Comparison of ENCODE assay signal across 14 mouse cellular contexts in genomic region chr6:121214667-121215330, GRCm38 (mm10). TPM values are rescaled to one million over a fixed set of nuclear protein-coding genes. Genes with fewer than 3 reads are reported as not detected.
DNase-seq lines count a peak whose midpoint lies in the region; ATAC-seq and TF ChIP-seq lines count a peak whose summit lies in the region.
"Had no signal": no experiment of that assay in that cellular context is flagged by ENCODE, and none has a peak within 500 bp of the region (broad histone marks: within the 10 kb centered on the region; RNA-seq: fewer than 3 reads in every experiment).

No protein-coding gene starts in this region.

- intact Hi-C loops in heart, adult 2 months (cut with DNase I) = no loop called here
- intact Hi-C loops in heart, postnatal 25 days (cut with DNase I) = no loop called here

- H3K9me3 ChIP-seq in liver, embryonic 13.5 days (replicated peaks) = no peaks in the 10 kb centered on the region
- no peaks in the 10 kb centered on the region for H3K9me3 ChIP-seq in hindbrain, embryonic 11.5 days (ENCODE audit: control insufficient read depth, low read length)
- H3K9me3 ChIP-seq: embryonic facial prominence, embryonic 10.5 days; neural tube, embryonic 15.5 days had no signal

- peak overlapping the region; percentile 76 for H3K27ac ChIP-seq in heart, adult 2 months
- peak overlapping the region; percentile 82 for H3K27ac ChIP-seq in bone marrow, adult 2 months (ENCODE audit: control insufficient read depth, insufficient read depth, low read depth, low read length, poor library complexity)
- no peak overlapping the region for H3K27ac ChIP-seq in liver, embryonic 13.5 days
- no peak overlapping the region for H3K27ac ChIP-seq in hindbrain, embryonic 11.5 days (ENCODE audit: low read depth, low read length)
- H3K27ac ChIP-seq: embryonic facial prominence, embryonic 10.5 days; hindbrain, postnatal 0 days; layer of hippocampus, adult 2 months; neural tube, embryonic 15.5 days had no signal

- no peak for TF ChIP-seq EP300 in heart, adult 2 months (IDR thresholded peaks at IDR 0.05; ENCODE audit: insufficient read depth, low read depth, low read length)

- peaks cover 16% of the 10 kb centered on the region for H3K4me1 ChIP-seq in heart, adult 2 months (ENCODE audit: control insufficient read depth, insufficient read depth, low read length)
- H3K4me1 ChIP-seq in bone marrow, adult 2 months (ENCODE audit: control insufficient read depth, insufficient read depth, low read length) = peaks cover 13% of the 10 kb centered on the region
- peaks cover 49% of the 10 kb centered on the region for H3K4me1 ChIP-seq in liver, embryonic 13.5 days (replicated peaks)
- H3K4me1 ChIP-seq in hindbrain, embryonic 11.5 days (replicated peaks; ENCODE audit: control insufficient read depth, insufficient read depth, low read length) = peaks cover 2% of the 10 kb centered on the region; the same call in 1 of the 2 replicates

- TF ChIP-seq CTCF in heart, adult 2 months (IDR thresholded peaks at IDR 0.05) = no peak
- no peak for TF ChIP-seq CTCF in bone marrow, adult 2 months (IDR thresholded peaks at IDR 0.05; ENCODE audit: control insufficient read depth, insufficient read depth, low read length)

- ATAC-seq in liver, embryonic 13.5 days (ENCODE audit: low read depth) = peak; percentile 43
- ATAC-seq in hindbrain, embryonic 11.5 days (ENCODE audit: low FRiP score) = no peak
- ATAC-seq: hindbrain, postnatal 0 days had no signal

- no peak for TF ChIP-seq POLR2A in heart, adult 2 months (IDR thresholded peaks at IDR 0.05; ENCODE audit: insufficient read depth, low read depth, low read length)
- no peak for TF ChIP-seq POLR2A in bone marrow, adult 2 months (IDR thresholded peaks at IDR 0.05; ENCODE audit: borderline replicate concordance, control insufficient read depth, low read depth, low read length)

- no peak for DNase-seq in heart, adult 2 months
- DNase-seq in heart, postnatal 25 days (ENCODE audit: low spot score) = no peak
- no peak for DNase-seq in liver, embryonic 13.5 days
- DNase-seq in natural killer cell, adult 2 months (ENCODE audit: low spot score in 2 of 2) = peak; percentile 22 to 42
- DNase-seq in kidney, postnatal 36 days = no peak
- no peak for DNase-seq in gastrocnemius, adult 18-20 months (ENCODE audit: low spot score)
- DNase-seq in hindbrain, embryonic 11.5 days (ENCODE audit: low spot score) = no peak
- DNase-seq: cerebellum, adult 9-11 months; lung, postnatal 4 days had no signal

- H3K36me3 ChIP-seq in heart, adult 2 months (ENCODE audit: control insufficient read depth, insufficient read depth, low read length) = peaks cover 3% of the 10 kb centered on the region
- no peaks in the 10 kb centered on the region for H3K36me3 ChIP-seq in liver, embryonic 13.5 days
- no peaks in the 10 kb centered on the region for H3K36me3 ChIP-seq in hindbrain, embryonic 11.5 days (ENCODE audit: control insufficient read depth, insufficient read depth, low read length)
- H3K36me3 ChIP-seq: embryonic facial prominence, embryonic 10.5 days; neural tube, embryonic 15.5 days had no signal

- no peaks in the 10 kb centered on the region for H3K79me2 ChIP-seq in heart, adult 2 months (replicated peaks; ENCODE audit: control insufficient read depth, insufficient read depth, low read length)

- 57% methylated on average over 8 of the region's 8 CpGs for WGBS in heart, adult 2 months
- 2% methylated on average over 8 of the region's 8 CpGs for WGBS in bone marrow, adult 2 months
- 16% methylated on average over 8 of the region's 8 CpGs for WGBS in liver, embryonic 13.5 days (ENCODE audit: insufficient replicate concordance)
- 91% methylated on average over 8 of the region's 8 CpGs for WGBS in hindbrain, embryonic 11.5 days

- H3K9ac ChIP-seq in heart, adult 2 months (ENCODE audit: low read depth, low read length) = no peak overlapping the region; the same call in 1 of the 2 replicates
- no peak overlapping the region for H3K9ac ChIP-seq in liver, embryonic 13.5 days
- H3K9ac ChIP-seq in hindbrain, embryonic 11.5 days (ENCODE audit: low read depth, low read length) = no peak overlapping the region
- H3K9ac ChIP-seq: neural tube, embryonic 15.5 days had no signal

- no peak overlapping the region for H3K4me2 ChIP-seq in liver, embryonic 13.5 days
- no peak overlapping the region for H3K4me2 ChIP-seq in hindbrain, embryonic 11.5 days (replicated peaks; ENCODE audit: low read depth, low read length)
- H3K4me2 ChIP-seq: neural tube, embryonic 15.5 days had no signal

- no peaks in the 10 kb centered on the region for H3K27me3 ChIP-seq in heart, adult 2 months (ENCODE audit: control insufficient read depth, insufficient read depth, low read length)
- H3K27me3 ChIP-seq in liver, embryonic 13.5 days = peaks cover 29% of the 10 kb centered on the region
- peaks cover 12% of the 10 kb centered on the region for H3K27me3 ChIP-seq in hindbrain, embryonic 11.5 days (ENCODE audit: control insufficient read depth, insufficient read depth, low read length)

- H3K4me3 ChIP-seq in heart, adult 2 months = no peak overlapping the region
- peak overlapping the region; percentile 19 for H3K4me3 ChIP-seq in bone marrow, adult 2 months (replicated peaks; ENCODE audit: control insufficient read depth, low read depth, low read length)
- H3K4me3 ChIP-seq in liver, embryonic 13.5 days (replicated peaks) = no peak overlapping the region
- no peak overlapping the region for H3K4me3 ChIP-seq in hindbrain, embryonic 11.5 days (ENCODE audit: low read depth, low read length)
- H3K4me3 ChIP-seq: embryonic facial prominence, embryonic 10.5 days; layer of hippocampus, adult 2 months; neural tube, embryonic 15.5 days had no signal

RNA-seq across cellular contexts. Expression of gene Tuba8, which starts 4.3 kb away (rescaled TPM):
- total RNA-seq in heart, adult 2 months (2021) = 100 to 1,000 TPM; 192 to 198 TPM
- 71.6 and 81.9 TPM in 2 replicates for polyA plus RNA-seq in heart, adult 2 months (2012; rRNA removed)
- 100 to 1,000 TPM; 162 to 166 TPM for total RNA-seq in heart, postnatal 25 days (2021)
- polyA plus RNA-seq in bone marrow, adult 2 months (2011; ENCODE audit: insufficient read depth, insufficient read length, low replicate concordance, missing spikeins) = 15.5 and 30.1 TPM in 2 replicates
- 6.7 and 7.7 TPM in 2 replicates for polyA plus RNA-seq in liver, embryonic 13.5 days (2015; fragmentation: Nextera tagmentation; extraction: Ambion mirVana)
- total RNA-seq in gastrocnemius, adult 18-20 months (2021) = 100 to 1,000 TPM; 193 to 210 TPM
- polyA plus RNA-seq in hindbrain, embryonic 11.5 days (2014; fragmentation: Nextera tagmentation; extraction: Ambion mirVana) = 0.54 and 0.60 TPM in 2 replicates

RNA-seq across cellular contexts. Expression of gene Usp18, which starts 30.9 kb away (rescaled TPM):
- 1 to 10 TPM; 1.3 to 1.5 TPM for total RNA-seq in heart, adult 2 months (2021)
- 3.9 and 5.7 TPM in 2 replicates for polyA plus RNA-seq in heart, adult 2 months (2012; rRNA removed)
- 1 to 10 TPM; 1.1 to 1.5 TPM for total RNA-seq in heart, postnatal 25 days (2021)
- polyA plus RNA-seq in bone marrow, adult 2 months (2011; ENCODE audit: insufficient read depth, insufficient read length, low replicate concordance, missing spikeins) = 16.0 and 16.5 TPM in 2 replicates
- 6.3 and 7.1 TPM in 2 replicates for polyA plus RNA-seq in liver, embryonic 13.5 days (2015; fragmentation: Nextera tagmentation; extraction: Ambion mirVana)
- 1 to 10 TPM in 1 of 2 experiments, under 1 TPM in 1; 0.91 to 1.4 TPM for total RNA-seq in gastrocnemius, adult 18-20 months (2021)
- polyA plus RNA-seq in hindbrain, embryonic 11.5 days (2014; fragmentation: Nextera tagmentation; extraction: Ambion mirVana) = 1.2 and 1.3 TPM in 2 replicates

RNA-seq across cellular contexts. Expression of gene Pex26, which starts 31.3 kb away (rescaled TPM):
- total RNA-seq in heart, adult 2 months (2021) = 1 to 10 TPM; 6.0 TPM
- polyA plus RNA-seq in heart, adult 2 months (2012; rRNA removed) = 8.3 and 10.9 TPM in 2 replicates
- 1 to 10 TPM; 6.9 to 7.1 TPM for total RNA-seq in heart, postnatal 25 days (2021)
- 1.4 and 2.4 TPM in 2 replicates for polyA plus RNA-seq in bone marrow, adult 2 months (2011; ENCODE audit: insufficient read depth, insufficient read length, low replicate concordance, missing spikeins)
- 2.9 and 3.3 TPM in 2 replicates for polyA plus RNA-seq in liver, embryonic 13.5 days (2015; fragmentation: Nextera tagmentation; extraction: Ambion mirVana)
- total RNA-seq in gastrocnemius, adult 18-20 months (2021) = 1 to 10 TPM; 2.9 TPM
- polyA plus RNA-seq in hindbrain, embryonic 11.5 days (2014; fragmentation: Nextera tagmentation; extraction: Ambion mirVana) = 5.7 and 6.4 TPM in 2 replicates

Comparison
In these comparisons a context has a peak if more than half of its experiments do, and no peak if none do; other contexts are left out.
1. DNase-seq: peak in natural killer cell, adult 2 months (2 of 2); none in heart, adult 2 months (0 of 2), heart, postnatal 25 days (single experiment), liver, embryonic 13.5 days (single experiment), kidney, postnatal 36 days (0 of 2), gastrocnemius, adult 18-20 months (single experiment) and hindbrain, embryonic 11.5 days (single experiment).
2. H3K27ac ChIP-seq: peak in heart, adult 2 months (single experiment) and bone marrow, adult 2 months (single experiment); none in liver, embryonic 13.5 days (single experiment) and hindbrain, embryonic 11.5 days (single experiment).